Mouse (Mus musculus) olfactory bulb, adult 2 months (tissue): Measurements from ENCODE around the gene Rims4.

ENCODE experiments used
- CTCF ChIP-seq: fragments of 200-500 bp; IDR thresholded peaks from 2 replicates; pipeline ENCODE4 v1.5.1; 2012; ENCODE audit warnings: low read depth, mild to moderate bottlenecking, low read length, moderate library complexity; ENCODE audit not compliant: insufficient read depth
- POLR2A ChIP-seq: fragments of 200-500 bp; IDR thresholded peaks from 2 replicates; pipeline ENCODE4 v1.6.1; 2012; ENCODE audit warnings: mild to moderate bottlenecking, low read depth, low read length, moderate library complexity; ENCODE audit not compliant: insufficient read depth

- TF ChIP-seq CTCF (no peak), POLR2A (no peak)
Observed at GRCm38 (mm10) chr2:163928464-163929200, 10.1 kb upstream of the Rims4 start.
